Mouse (Mus musculus) gastrocnemius, postnatal 4 days (tissue): ENCODE measurements around the gene Olfr298. TPM values are rescaled to one million over a fixed set of nuclear protein-coding genes. Genes with fewer than 3 reads are reported as not detected.

ENCODE experiments used
- DNase-seq, 2 experiments: peaks; one replicate each; pipeline ENCODE4 v3.0.0; 2021 to 2022; ENCODE audit warnings: low spot score in 2 of 2, mixed read lengths in 2 of 2
- long read RNA-seq, 2 experiments: library from polyadenylated mRNA; stranded (forward); transcript quantifications; one replicate each; pipeline ENCODE4 v2.0.0; 2021
- total RNA-seq, 2 experiments: library from RNA; stranded (reverse); gene quantifications; 2 replicates each; pipeline ENCODE4 v1.2.3; 2021

Olfr298 gene
- not detected for total RNA-seq
- long read RNA-seq, experiment 1 = 0 reads
- long read RNA-seq, experiment 2 = 0 reads

DNA sequence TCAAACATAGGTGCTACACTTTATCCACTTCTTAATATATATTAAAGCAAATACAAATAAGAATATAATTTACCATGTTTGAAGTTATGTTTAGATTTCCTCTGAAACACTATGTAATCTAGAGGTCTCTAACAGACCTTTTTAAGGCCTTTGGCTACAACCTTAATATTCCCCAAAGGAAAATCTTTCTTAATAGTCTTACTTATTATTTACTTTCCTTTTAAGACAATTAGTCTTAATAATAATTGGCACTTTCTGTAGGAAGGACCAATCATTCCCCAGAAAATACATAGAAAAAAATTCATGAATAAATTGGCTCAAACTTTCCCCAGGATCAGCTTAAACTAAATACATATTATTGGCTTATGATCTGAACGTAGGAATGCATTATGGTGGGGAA, at the start of gene Olfr298:
Gene Olfr298 (minus strand): TSS at position 101 of the 400 bp plus-strand sequence.
- no peak for DNase-seq

DNA sequence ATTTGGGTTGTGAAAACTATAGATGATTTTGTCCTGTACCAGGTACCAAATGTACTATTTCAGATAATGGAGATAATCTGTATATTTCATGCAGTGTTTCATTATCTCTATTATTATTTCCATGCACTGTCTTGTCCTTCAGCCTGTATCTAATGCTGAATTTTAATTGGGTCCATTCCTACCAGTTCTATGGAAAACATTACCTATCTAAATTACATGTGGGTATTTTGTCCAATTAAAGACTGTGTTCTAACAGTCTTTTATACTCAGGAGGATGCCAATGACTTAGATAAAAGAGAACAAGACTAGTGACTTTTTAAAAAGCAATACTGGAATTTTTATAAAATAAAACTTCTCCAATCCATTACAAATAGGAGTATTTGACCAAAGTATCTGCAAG, 27.4 kb upstream of the Olfr298 start, which contains the start of gene Olfr297:
Gene Olfr297 (plus strand): TSS at position 301 of the 400 bp plus-strand sequence.
- no peak for DNase-seq

DNA sequence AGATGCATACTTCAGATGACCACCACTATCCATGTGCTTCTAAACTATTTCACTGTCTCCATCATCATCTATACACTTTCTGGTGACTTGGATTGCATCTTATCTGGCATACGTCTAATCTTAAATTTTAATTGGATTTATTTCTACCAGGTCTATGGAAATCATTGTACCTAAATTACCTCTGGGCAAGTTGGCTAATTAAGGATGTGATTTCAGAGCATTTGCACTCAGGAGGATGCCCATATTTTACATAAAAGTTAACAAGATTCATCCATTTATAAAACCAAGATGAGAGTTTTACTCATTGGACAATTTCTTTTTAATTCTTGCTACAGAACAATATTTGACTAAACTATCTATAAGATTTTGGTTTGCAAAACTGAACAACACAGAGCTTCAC, 32.7 kb downstream of the Olfr298 start, which contains the start of gene Olfr299:
Gene Olfr299 (plus strand): TSS at position 301 of the 400 bp plus-strand sequence.
- DNase-seq = no peak

Other genes starting within 250 kb of the Olfr298 start
- gene Vmn2r76, start 246.2 kb downstream of the Olfr298 start, total RNA-seq = not detected
- gene Olfr310, start 215.3 kb downstream of the Olfr298 start, total RNA-seq = not detected
- gene Olfr309, start 178.8 kb downstream of the Olfr298 start, total RNA-seq = not detected
- not detected for gene Olfr308, start 166.9 kb downstream of the Olfr298 start, total RNA-seq
- gene Olfr307, start 154.9 kb downstream of the Olfr298 start, total RNA-seq = not detected
- gene Olfr305, start 125.6 kb downstream of the Olfr298 start, total RNA-seq = not detected
- not detected for gene Olfr304, start 105.8 kb downstream of the Olfr298 start, total RNA-seq
- gene Olfr303, start 94.7 kb downstream of the Olfr298 start, total RNA-seq = not detected
- not detected for gene Olfr301, start 88.6 kb downstream of the Olfr298 start, total RNA-seq
- not detected for gene Olfr299, start 32.6 kb downstream of the Olfr298 start, total RNA-seq
- not detected for gene Olfr297, start 27.5 kb upstream of the Olfr298 start, total RNA-seq
- not detected for gene Olfr295, start 91.4 kb upstream of the Olfr298 start, total RNA-seq
- gene Olfr294, start 124.2 kb upstream of the Olfr298 start, total RNA-seq = not detected
- not detected for gene Olfr293, start 156.6 kb upstream of the Olfr298 start, total RNA-seq
- not detected for gene Olfr292, start 195.8 kb upstream of the Olfr298 start, total RNA-seq